Mouse (Mus musculus) left cerebral cortex, adult 11 months (tissue): ENCODE results near the gene Epn2.

Source experiments
- DNase-seq: peaks from one replicate; pipeline ENCODE4 v3.0.0; 2022; ENCODE audit warnings: low spot score

Gene Epn2

DNA sequence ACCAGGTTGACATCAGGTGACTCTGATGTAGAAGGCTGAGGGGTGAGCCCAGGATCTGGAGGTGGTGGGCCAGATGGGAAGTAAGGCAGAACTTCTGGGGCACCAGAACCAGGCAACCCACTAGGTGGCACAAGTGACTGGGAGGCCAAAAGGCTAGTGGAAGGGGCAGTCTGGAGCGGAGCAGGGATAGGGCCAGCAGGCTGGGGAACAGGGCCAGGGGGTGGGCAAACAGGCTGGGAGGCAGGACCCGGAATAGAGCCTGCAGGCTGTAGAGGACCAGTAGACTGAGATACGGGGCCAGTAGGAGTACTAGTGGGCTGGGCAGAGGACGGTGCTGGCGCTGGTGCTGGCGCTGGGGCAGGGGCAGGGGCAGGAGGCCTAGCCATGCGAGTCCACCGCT, 89.6 kb downstream of the Epn2 start:
- DNase-seq, result no peak

- DNase-seq, result no peak
Observed at GRCm38 (mm10) chr11:61489085-61489484, 90.4 kb downstream of the Epn2 start.

GRCm38 (mm10) chr11:61487936-61488335, 91.6 kb downstream of the Epn2 start:
- no peak for DNase-seq

DNA sequence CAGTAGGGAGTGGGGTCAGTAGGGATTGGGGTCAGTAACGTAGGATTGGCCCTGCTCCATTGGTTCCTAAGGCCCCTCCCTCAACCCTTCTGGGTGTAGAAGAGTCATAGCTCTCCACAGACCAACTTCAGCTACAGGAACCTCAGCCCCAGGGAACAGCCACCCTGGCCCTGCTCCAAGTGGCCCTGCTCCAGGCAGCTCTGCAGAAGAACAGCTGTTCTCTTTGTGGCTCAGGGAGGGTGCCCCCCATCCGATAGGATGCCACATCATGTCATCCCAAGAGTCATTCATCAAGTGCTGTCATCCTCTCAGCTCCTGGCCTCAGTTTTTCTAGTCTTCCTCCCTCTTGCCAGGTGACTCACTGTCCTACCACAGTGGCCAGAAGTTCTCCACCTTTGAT, 92.1 kb downstream of the Epn2 start:
- DNase-seq, result no peak

DNA sequence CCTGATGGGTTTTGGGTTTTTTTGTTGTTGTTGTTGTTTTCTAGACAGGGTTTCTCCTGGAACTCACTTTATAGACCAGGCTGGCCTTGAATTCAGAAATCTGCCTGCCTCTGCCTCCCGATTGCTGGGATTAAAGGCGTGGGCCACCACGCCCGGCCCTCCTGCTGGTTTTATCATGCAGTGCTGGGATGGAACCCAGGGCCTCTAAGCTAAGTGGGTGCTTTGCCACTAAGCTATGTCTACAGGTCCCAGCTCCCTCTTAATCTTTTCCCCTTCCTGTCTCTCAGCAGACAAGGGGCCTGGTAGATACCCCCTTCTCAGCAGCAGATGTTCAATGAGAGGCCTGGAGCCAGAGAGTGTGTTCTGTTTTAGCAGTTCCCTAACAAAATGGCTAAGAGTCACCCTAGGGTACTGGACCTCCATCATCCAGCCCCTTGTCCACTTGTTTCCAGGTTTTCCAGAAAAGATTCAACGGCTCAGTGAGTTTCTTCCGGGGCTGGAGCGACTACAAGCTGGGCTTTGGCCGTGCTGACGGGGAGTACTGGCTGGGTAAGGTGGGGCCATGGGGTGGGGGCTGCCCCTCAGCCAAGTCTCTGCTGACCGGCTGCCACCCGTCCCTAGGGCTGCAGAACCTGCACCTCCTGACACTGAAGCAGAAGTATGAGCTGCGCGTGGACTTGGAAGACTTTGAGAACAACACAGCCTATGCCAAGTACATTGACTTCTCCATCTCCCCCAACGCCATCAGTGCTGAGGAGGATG, 92.8 kb downstream of the Epn2 start:
- no peak for DNase-seq

DNA sequence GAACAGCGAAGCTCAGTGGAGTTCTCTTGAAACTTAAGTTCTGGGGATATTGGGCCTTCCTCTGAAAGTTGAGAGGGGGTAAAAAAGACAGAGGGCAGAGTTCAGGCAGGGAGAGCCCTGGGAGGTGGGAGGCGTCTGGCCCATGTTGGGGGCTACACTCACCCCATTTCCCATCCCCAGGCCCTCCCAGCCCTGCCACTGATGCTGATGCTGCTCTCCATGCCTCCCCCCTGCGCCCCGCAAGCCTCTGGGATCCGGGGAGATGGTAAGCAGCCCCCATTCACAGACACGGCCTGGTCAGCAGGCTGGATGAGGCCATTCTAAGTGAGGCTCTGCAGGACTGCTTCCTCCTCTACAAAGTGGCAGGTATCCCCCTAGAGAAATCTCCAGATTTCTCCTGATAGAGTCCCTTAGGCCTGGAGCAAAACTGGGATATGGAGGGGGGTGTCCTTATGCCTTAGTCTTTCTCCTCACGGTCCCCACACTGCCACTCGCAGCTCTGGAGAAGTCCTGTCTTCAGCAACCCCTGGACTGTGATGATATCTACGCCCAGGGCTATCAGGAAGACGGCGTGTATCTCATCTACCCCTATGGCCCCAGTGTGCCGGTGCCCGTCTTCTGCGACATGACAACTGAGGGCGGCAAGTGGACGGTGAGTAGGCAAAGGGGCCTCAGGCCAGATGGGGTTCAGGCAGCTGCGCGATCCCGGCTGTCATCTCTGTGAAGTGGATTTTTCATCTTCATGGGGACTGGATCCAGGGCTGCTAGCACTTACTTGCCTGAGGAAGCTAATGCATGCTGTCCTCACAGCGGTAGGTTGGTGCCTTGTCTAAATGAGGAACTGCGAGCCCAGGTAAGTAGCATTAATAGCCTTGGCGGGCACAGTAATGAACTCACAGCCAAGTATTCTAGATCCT, 93.7 kb downstream of the Epn2 start:
- DNase-seq, result no peak

DNA sequence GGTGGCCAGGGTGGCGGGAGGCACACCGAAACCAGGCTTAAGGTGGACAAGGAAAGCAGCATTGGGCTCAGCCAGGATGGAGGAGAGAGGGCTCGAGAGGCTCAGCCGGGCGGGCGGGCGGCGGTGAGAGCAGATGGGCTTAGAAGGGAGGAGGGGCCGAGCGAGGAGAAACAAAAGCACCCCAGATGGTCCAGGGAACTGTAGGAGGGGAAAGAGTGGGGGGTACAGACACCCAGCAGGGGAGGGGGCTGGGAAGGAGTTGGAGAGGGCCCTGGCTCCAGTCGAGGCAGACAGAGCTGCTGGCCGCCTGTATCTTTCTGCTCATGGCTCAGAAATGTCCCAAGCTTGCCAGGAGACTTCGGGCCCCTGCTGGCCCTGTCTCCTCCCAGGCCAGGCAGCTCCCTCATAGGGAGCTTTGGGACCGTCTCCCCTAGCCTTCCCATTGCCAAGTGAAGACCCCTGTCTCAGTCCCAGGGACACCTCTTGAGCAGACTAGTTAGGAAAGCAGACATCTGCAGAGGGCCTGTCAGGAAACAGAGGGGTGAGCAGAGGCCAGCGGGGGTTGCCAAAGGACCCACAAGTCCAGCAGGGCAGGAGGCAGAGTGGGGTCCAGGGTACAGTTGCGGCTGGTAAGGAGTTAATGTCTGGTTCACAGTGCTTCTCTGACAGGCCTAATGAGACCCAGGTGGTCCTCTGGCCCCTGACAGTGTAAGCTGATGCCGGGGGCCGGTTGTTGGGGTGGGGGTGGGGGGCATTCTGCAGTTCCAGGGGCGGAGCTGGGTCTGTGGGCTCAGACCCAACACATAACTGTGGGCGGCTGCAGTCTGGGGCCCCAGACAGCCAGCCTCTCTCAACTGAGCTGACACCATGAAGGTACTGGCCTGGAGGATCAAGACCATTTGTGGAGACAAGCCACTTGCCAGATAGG, 94.6 kb downstream of the Epn2 start, which contains the start of gene Mfap4:
TSS of gene Mfap4 (plus strand) at position 819 of the 928 bp plus-strand sequence.
- DNase-seq, result no peak

DNA sequence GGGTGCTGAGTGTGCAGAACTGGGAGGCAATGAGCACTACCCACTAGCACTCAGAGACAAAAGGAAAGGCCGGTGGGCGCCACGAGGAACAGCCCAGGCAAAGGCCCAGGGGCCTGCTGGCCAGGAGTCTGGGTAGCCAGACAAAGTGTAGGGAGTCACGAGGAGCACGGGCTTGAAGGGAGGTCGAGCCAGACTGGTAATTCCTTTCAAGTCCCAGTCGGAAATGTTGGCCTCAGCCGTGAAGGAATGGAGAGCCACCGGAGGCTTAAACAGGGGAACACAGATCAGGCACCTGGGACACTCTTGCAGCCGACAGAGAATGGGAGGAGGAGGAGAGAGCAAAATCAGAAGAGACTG, 95.3 kb downstream of the Epn2 start:
- no peak for DNase-seq

- DNase-seq, result no peak
Observed at GRCm38 (mm10) chr11:61483226-61483845, 96.2 kb downstream of the Epn2 start.

GRCm38 (mm10) chr11:61481239-61482090, 98.0 kb downstream of the Epn2 start:
- DNase-seq, result no peak

GRCm38 (mm10) chr11:61478788-61479187, 100.7 kb downstream of the Epn2 start:
- no peak for DNase-seq

- no peak for DNase-seq
Observed at GRCm38 (mm10) chr11:61477566-61478508, 101.7 kb downstream of the Epn2 start.

DNA sequence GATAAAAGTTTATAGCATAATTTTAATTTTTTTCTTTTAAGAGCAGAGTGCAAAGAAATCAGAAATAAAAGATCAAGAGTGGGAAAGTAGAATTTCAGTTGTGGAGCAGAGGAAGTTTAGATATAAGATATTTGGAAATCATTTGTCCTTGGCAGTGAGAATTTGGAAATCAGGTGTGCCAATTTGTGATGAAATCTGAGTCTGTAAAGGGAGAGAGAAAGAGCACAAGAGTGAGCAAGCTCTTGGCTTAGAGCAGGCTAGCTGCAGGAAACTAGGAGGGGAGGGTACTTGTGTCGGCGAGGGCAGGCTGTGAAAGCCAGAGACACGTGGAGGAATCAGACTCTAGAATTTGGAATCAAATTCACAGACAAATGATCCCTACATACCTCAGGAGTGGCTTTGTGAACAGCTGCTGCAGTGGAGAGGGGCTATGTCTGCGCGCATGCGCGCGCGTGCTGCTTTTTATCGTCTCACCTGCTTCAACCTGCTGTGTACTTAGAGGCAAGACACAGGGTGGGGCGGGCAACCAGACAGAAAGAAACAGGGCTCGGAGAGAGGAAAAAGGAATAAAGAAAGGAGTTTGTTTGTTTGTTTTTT, 102.6 kb downstream of the Epn2 start:
- no peak for DNase-seq

DNA sequence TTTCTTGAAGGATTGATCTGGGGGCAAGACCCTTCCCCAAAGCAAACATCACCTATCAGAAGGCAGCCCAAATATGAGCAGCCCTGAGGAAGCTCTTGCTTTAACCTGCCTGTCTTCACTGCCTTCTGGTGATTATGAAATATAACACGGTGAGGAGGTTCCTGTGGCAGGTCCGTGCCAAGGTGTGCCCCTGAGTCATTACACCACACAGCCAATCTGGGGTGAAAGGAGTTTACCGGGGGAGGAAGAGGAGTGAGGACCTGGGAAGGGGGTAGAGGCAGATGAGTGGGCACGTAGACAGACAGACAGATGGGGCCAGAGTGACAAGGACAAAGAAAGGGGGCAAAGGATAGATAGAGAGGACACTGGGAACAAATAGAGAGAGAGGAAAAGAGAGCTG, 105.9 kb downstream of the Epn2 start:
- DNase-seq, result no peak

DNA sequence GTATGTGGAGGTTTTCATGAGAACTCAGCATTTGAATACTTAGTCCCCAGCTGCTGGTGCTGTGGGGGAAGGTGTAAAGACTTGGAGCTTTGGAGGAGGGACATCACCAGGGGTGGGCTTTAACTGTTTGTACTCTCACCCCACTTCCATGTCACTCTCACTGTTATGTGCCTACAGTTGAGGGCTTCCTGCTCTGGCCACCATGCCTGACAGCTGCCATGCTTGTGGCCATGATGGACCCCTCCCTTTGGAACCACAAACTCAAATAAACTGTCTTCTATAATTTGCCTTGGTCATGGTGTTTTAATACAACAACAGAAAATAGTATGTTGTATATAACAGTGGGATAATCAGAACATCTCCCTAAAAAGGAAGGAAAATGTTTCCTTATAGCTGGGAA, 108.6 kb downstream of the Epn2 start:
- DNase-seq, result no peak

DNA sequence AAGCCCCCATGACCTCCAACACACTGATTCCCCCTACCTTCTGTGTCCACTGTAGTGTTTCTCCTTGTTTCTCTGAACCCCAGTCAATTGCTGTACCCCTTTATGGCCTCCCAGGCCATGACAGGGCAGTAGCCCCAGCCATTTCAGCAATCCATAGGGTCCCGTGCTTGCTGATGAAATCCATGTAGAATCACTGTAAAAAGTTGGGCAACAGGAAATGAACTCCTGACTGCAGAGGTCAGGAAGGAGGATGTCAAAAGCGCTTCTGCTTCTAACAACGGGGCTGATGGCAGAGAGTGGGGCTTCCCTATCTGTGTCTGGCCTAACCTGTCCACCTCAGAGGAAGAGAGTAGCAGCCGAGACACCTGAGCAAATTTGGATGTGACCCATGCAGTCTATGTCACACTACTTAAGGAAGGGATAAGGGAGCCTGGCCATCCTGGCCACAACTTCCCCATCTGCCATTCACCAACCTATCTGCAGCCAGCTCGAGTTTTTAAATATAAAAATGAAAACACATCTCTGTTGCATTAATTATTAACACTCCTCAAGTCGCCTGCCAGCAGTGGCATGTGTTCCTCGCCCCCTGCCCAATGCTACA, 110.1 kb downstream of the Epn2 start:
- no peak for DNase-seq

DNA sequence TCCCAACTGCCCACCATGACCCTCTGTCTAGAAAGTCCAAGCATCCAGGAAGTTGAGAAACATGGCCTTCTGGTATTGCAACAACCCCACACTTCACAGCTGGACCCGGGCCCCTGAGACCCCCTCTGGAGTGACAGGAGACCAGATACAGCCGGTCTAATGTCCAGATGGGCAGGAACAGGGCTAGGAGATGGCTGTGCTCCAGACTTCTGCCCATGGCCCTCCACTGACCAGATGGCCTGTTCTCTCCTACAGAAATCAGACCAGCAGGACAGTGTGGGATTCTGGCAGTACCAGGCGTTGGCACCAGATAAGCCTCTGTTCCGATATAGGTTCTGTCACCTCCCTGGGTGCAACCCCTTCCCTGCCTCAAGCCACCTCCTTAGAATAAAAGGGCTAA, 111.0 kb downstream of the Epn2 start:
- no peak for DNase-seq
